Mouse (Mus musculus) liver, embryonic 14.5 days (tissue): ENCODE measurements around the gene Sec16b. TPM values are rescaled to one million over a fixed set of nuclear protein-coding genes. Genes with fewer than 3 reads are reported as not detected.

Source experiments
- ATAC-seq: fragments of 200-750 bp; cut with Nextera tagmentation; 2 replicates; pipeline ENCODE4 v1.8.0; 2017; ENCODE audit warnings: moderate number of reproducible peaks, mild to moderate bottlenecking, moderate library complexity; ENCODE audit not compliant: insufficient read depth
- DNase-seq, 3 experiments: peaks; one replicate each; pipeline ENCODE4 v3.0.0-alpha.2; 2012 to 2013; ENCODE audit warnings: low read depth in 3 of 3, low spot score in 3 of 3
- H3K27ac ChIP-seq: fragments of 300-500 bp; sonication (generic); 2 replicates; pipeline ENCODE4 v1.5.1; 2014; ENCODE audit warnings: moderate library complexity, mild to moderate bottlenecking, control low read depth, inconsistent platforms
- H3K27me3 ChIP-seq: fragments of 300-500 bp; sonication (generic); 2 replicates; pipeline ENCODE4 v1.6.1; 2014; ENCODE audit warnings: mild to moderate bottlenecking, low read length, moderate library complexity; ENCODE audit not compliant: control insufficient read depth, insufficient read depth
- H3K36me3 ChIP-seq: fragments of 300-500 bp; sonication (generic); replicated peaks from 2 replicates; pipeline ENCODE4 v1.6.1; 2014; ENCODE audit warnings: low read depth; ENCODE audit not compliant: control insufficient read depth, insufficient read depth
- H3K4me1 ChIP-seq, 2 experiments: fragments of 200-500 bp in 1 of 2; fragments of 300-500 bp in 1 of 2; sonication (generic) in 1 of 2; replicated peaks; 2 replicates each; pipeline ENCODE4 v1.6.1; 2012 to 2014; ENCODE audit warnings: antibody characterized with exemption in 1 of 2, inconsistent platforms in 1 of 2, low read length in 1 of 2; ENCODE audit not compliant: control insufficient read depth in 2 of 2, insufficient read depth in 2 of 2
- H3K4me2 ChIP-seq: fragments of 300-500 bp; sonication (generic); 2 replicates; pipeline ENCODE4 v1.6.1; 2014; ENCODE audit warnings: low read depth, mild to moderate bottlenecking, control low read depth, moderate library complexity
- H3K4me3 ChIP-seq, 2 experiments: fragments of 200-500 bp in 1 of 2; fragments of 300-500 bp in 1 of 2; sonication (generic) in 1 of 2; 2 replicates each; pipeline ENCODE4 v1.5.1; 2012 to 2014; ENCODE audit warnings: low read depth in 2 of 2, low read length in 2 of 2, mild to moderate bottlenecking in 2 of 2, control low read depth in 1 of 2, inconsistent platforms in 1 of 2, moderate library complexity in 1 of 2; ENCODE audit not compliant: insufficient read depth in 1 of 2
- H3K9ac ChIP-seq: fragments of 300-500 bp; sonication (generic); replicated peaks from 2 replicates; pipeline ENCODE4 v1.6.1; 2014; ENCODE audit warnings: mild to moderate bottlenecking, control low read depth, moderate library complexity
- H3K9me3 ChIP-seq: fragments of 300-500 bp; sonication (generic); 2 replicates; pipeline ENCODE4 v1.6.1; 2016; ENCODE audit warnings: low read length, mixed read lengths; ENCODE audit not compliant: control insufficient read depth
- CTCF ChIP-seq: IDR thresholded peaks from 2 replicates; pipeline ENCODE4 v1.5.1; 2016; ENCODE audit warnings: antibody characterized with exemption, low read depth, control low read depth
- EP300 ChIP-seq: IDR thresholded peaks from 2 replicates; pipeline ENCODE4 v1.6.1; 2016; ENCODE audit warnings: antibody characterized with exemption, low read depth
- WGBS: fragments of 180-500 bp; shearing (Covaris S2); extraction: QIAGEN DNeasy Blood & Tissue Kit; methylation state at CpG from one replicate; pipeline ENCODE4 v1.1.7; 2014; ENCODE audit not compliant: insufficient replicate concordance; 5-methylcytosine and 5-hydroxymethylcytosine counted together
- polyA plus RNA-seq, 2 experiments: library from polyadenylated mRNA; depleted of rRNA in 1 of 2; stranded (reverse) in 1 of 2; unstranded in 1 of 2; fragments of >200 nt; fragmentation: Nextera tagmentation in 1 of 2; extraction: Ambion mirVana in 1 of 2; gene quantifications; 2 replicates each; pipeline versions ENCODE4 v1.2.1 to v1.2.3; 2012 to 2014

Gene Sec16b
- polyA plus RNA-seq, 2 experiments: 3.0 to 5.1 TPM

- Histone ChIP-seq H3K9me3 (no peaks in the 10 kb centered on the region), H3K27me3 (no peaks in the 10 kb centered on the region), H3K36me3 (no peaks in the 10 kb centered on the region), H3K4me1 (no peaks in the 10 kb centered on the region), H3K4me2 (no peak overlapping the region), H3K9ac (no peak overlapping the region), H3K27ac (no peak overlapping the region), H3K4me3 (no peak overlapping the region)
- TF ChIP-seq EP300 (no peak), CTCF (no peak)
- no peak for DNase-seq
- ATAC-seq: no peak
- WGBS: 56% methylated on average over 5 of the region's 5 CpGs
Measured at GRCm38 (mm10) chr1:157507814-157508213, 1.3 kb downstream of the Sec16b start.

- DNase-seq (no peak), ATAC-seq (no peak)
- no peaks in the 10 kb centered on the region for H3K27me3 ChIP-seq
- H3K4me3 ChIP-seq: no peak overlapping the region
- H3K4me2 ChIP-seq: no peak overlapping the region
- TF ChIP-seq CTCF: no peak
- WGBS: 72% methylated on average over 11 of the region's 11 CpGs
- no peak overlapping the region for H3K9ac ChIP-seq
- no peaks in the 10 kb centered on the region for H3K36me3 ChIP-seq
- no peak overlapping the region for H3K27ac ChIP-seq
- H3K4me1 ChIP-seq: peaks cover 0 to 10% of the 10 kb centered on the region in 2 experiments; a peak in 2 of 4 replicates
- no peaks in the 10 kb centered on the region for H3K9me3 ChIP-seq
Measured at GRCm38 (mm10) chr1:157512690-157513448, 6.3 kb downstream of the Sec16b start.

GRCm38 (mm10) chr1:157513559-157513958 lies 7.0 kb downstream of the Sec16b start:
- Histone ChIP-seq H3K4me3 (no peak overlapping the region), H3K36me3 (no peaks in the 10 kb centered on the region), H3K4me1 (peaks cover 0 to 10% of the 10 kb centered on the region in 2 experiments; a peak in 2 of 4 replicates), H3K27me3 (no peaks in the 10 kb centered on the region), H3K9me3 (no peaks in the 10 kb centered on the region), H3K9ac (no peak overlapping the region), H3K27ac (no peak overlapping the region), H3K4me2 (no peak overlapping the region)
- peak; percentile 34; the same call in 1 of the 2 replicates for ATAC-seq
- DNase-seq: no peak
- TF ChIP-seq CTCF: no peak
- TF ChIP-seq EP300: peak; percentile 78
- 14% methylated on average over 9 of the region's 9 CpGs for WGBS

GRCm38 (mm10) chr1:157514298-157514697 lies 7.8 kb downstream of the Sec16b start:
- H3K4me2 ChIP-seq: no peak overlapping the region
- no peak overlapping the region for H3K9ac ChIP-seq
- no peaks in the 10 kb centered on the region for H3K36me3 ChIP-seq
- ATAC-seq (peak; percentile 30; the same call in 1 of the 2 replicates), DNase-seq (no peak)
- no peaks in the 10 kb centered on the region for H3K9me3 ChIP-seq
- TF ChIP-seq EP300 (no peak), CTCF (no peak)
- H3K27me3 ChIP-seq: no peaks in the 10 kb centered on the region
- 27% methylated on average over 4 of the region's 4 CpGs for WGBS
- H3K4me3 ChIP-seq: no peak overlapping the region
- H3K4me1 ChIP-seq: peaks cover 0 to 10% of the 10 kb centered on the region in 2 experiments; a peak in 2 of 4 replicates
- H3K27ac ChIP-seq: no peak overlapping the region

DNA sequence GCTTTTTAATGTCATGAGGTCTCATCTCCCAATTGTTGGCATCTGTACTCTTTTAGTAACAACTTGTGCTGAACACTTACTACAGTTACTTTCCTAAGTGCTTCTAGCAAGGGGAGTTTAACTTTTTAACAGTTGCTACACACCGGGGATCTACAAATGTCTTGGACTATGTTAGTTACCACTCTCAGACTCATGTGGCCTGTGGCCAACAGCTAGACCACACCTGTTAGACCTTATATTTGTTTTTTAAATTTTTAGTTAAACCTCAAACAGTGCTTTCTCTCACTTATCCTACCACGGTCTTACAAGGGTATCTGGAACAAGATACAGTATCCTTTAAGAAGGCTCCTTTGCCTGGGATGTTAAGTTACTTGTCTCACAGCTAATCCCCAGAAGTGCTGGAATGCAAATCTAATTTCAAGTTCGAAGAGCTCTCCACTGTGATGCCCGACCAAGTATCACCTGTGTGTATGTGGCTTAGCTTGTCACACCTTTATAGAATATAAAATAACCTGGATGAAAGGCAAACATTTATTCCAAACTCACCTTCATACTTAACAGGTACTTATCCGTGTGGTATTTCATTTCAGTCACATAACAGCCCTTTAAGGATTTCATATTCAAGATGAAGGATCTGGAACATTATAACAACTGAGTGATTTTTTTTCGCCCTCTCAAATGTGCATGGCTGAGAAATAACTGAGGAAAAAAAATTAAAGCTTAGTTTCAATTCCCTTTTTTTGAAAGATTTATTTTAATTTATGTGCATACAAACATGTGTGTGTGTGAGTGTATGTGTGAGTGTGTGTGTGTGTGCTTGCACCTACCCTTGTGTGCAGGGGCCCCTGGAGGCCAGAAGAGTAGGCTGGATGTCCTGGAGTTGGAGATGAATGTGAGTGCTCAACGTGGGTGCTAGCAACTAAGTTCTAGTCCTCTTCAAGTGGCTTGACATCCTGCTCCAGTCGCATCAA lies 10.6 kb downstream of the Sec16b start:
- ATAC-seq (no peak), DNase-seq (no peak)
- H3K9ac ChIP-seq: no peak overlapping the region
- WGBS: 57% methylated on average over 8 of the region's 8 CpGs
- no peak overlapping the region for H3K4me3 ChIP-seq
- TF ChIP-seq EP300 (no peak), CTCF (no peak)
- H3K4me2 ChIP-seq: no peak overlapping the region
- no peaks in the 10 kb centered on the region for H3K9me3 ChIP-seq
- H3K4me1 ChIP-seq: peaks cover 0 to 10% of the 10 kb centered on the region in 2 experiments; a peak in 2 of 4 replicates
- no peaks in the 10 kb centered on the region for H3K36me3 ChIP-seq
- H3K27ac ChIP-seq: no peak overlapping the region
- H3K27me3 ChIP-seq: no peaks in the 10 kb centered on the region
